Mouse (Mus musculus) limb, embryonic 10.5 days (tissue): ENCODE data around the gene Ube4a. TPM values are rescaled to one million over a fixed set of nuclear protein-coding genes. Genes with fewer than 3 reads are reported as not detected.
A peak's percentile ranks its signal among the peaks of the same experiment; 100 is the strongest.

Experiments
- DNase-seq: peaks from one replicate; pipeline ENCODE4 v3.0.0-alpha.2; 2017; ENCODE audit warnings: low spot score
- H3K27ac ChIP-seq: fragments of 300-500 bp; sonication (generic); 2 replicates; pipeline ENCODE4 v1.5.1; 2016; ENCODE audit warnings: mild to moderate bottlenecking
- H3K27me3 ChIP-seq: fragments of 300-500 bp; sonication (generic); 2 replicates; pipeline ENCODE4 v1.6.1; 2016; ENCODE audit warnings: low read depth, mild to moderate bottlenecking; ENCODE audit not compliant: poor library complexity, severe bottlenecking
- H3K36me3 ChIP-seq: fragments of 300-500 bp; sonication (generic); 2 replicates; pipeline ENCODE4 v1.6.1; 2016; ENCODE audit warnings: mild to moderate bottlenecking, moderate library complexity
- H3K4me1 ChIP-seq: fragments of 300-500 bp; sonication (generic); 2 replicates; pipeline ENCODE4 v1.6.1; 2016
- H3K4me3 ChIP-seq: fragments of 300-500 bp; sonication (generic); 2 replicates; pipeline ENCODE4 v1.5.1; 2016; ENCODE audit warnings: mild to moderate bottlenecking, moderate library complexity
- H3K9me3 ChIP-seq: fragments of 300-500 bp; sonication (generic); replicated peaks from 2 replicates; pipeline ENCODE4 v1.6.1; 2016; ENCODE audit warnings: mild to moderate bottlenecking
- WGBS: fragments of 180-500 bp; shearing (Covaris S2); methylation state at CpG from one replicate; pipeline ENCODE4 v1.1.7; 2016; 5-methylcytosine and 5-hydroxymethylcytosine counted together
- polyA plus RNA-seq: library from polyadenylated mRNA; unstranded; fragments of >200 nt; fragmentation: Nextera tagmentation; extraction: Ambion mirVana; gene quantifications from 2 replicates; pipeline ENCODE4 v1.2.1, GENCODE M21; 2016

Ube4a gene
- polyA plus RNA-seq, 1 experiment from 2014 or later, result 24.2 TPM

GRCm38 (mm10) chr9:44882436-44882980 is 82.9 kb downstream of the Ube4a start:
- under 1% methylated on average over 26 of the region's 27 CpGs for WGBS
- Histone ChIP-seq H3K36me3 (peaks cover 7% of the 10 kb centered on the region), H3K9me3 (no peaks in the 10 kb centered on the region), H3K4me1 (peaks cover 38% of the 10 kb centered on the region), H3K27me3 (no peaks in the 10 kb centered on the region), H3K27ac (peak overlapping the region; percentile 98), H3K4me3 (peak overlapping the region; percentile 98)
- DNase-seq, result peak; percentile 85

DNA sequence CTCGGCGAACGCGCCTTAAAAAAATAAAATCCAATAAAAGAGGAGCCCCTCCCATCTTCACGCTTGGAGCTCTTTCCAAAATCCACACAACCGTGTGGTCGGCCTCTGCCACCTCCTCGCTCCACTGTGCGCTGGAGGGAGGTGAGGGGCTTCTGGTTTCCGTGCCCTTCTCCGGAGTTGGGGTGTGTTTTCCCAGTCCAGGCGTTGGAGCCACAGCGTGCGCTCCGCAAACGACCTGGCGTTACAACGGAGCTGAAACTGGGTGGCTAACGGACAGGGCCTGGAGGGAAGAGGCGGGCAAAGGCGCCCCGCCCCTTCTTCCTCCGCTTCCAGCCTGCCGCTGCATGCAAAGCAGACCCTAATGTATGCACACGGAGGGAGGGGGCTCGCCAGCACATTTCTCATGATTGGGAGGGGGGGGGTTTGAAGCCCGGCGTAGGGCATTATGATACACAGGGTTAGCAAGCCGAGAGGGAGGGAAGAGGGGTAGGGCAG is 83.4 kb downstream of the Ube4a start:
- Histone ChIP-seq H3K9me3 (no peaks in the 10 kb centered on the region), H3K4me3 (peak overlapping the region; percentile 98), H3K36me3 (peaks cover 12% of the 10 kb centered on the region), H3K27ac (peak overlapping the region; percentile 98), H3K27me3 (no peaks in the 10 kb centered on the region), H3K4me1 (peaks cover 43% of the 10 kb centered on the region)
- under 1% methylated on average over 29 of the region's 29 CpGs for WGBS
- DNase-seq, result peak; percentile 87

- peaks cover 46% of the 10 kb centered on the region for H3K4me1 ChIP-seq
- peaks cover 13% of the 10 kb centered on the region for H3K36me3 ChIP-seq
- WGBS, result under 1% methylated on average over 52 of the region's 71 CpGs
- no peaks in the 10 kb centered on the region for H3K27me3 ChIP-seq
- peak within 1 kb of the TSS; percentile 98 for H3K4me3 ChIP-seq
- DNase-seq, result peak; percentile 99
- H3K27ac ChIP-seq, result peak within 1 kb of the TSS; percentile 98
- H3K9me3 ChIP-seq, result no peaks in the 10 kb centered on the region
Observed at GRCm38 (mm10) chr9:44881221-44881871, 84.1 kb downstream of the Ube4a start, which contains the start of gene Kmt2a. Gene Kmt2a (minus strand): TSS chr9:44881296.

GRCm38 (mm10) chr9:44880309-44881081 is 84.9 kb downstream of the Ube4a start:
- peak; percentile 53 for DNase-seq
- H3K27ac ChIP-seq, result peak overlapping the region; percentile 98
- peak overlapping the region; percentile 98 for H3K4me3 ChIP-seq
- peaks cover 15% of the 10 kb centered on the region for H3K36me3 ChIP-seq
- no peaks in the 10 kb centered on the region for H3K27me3 ChIP-seq
- under 1% methylated on average over 42 of the region's 44 CpGs for WGBS
- H3K4me1 ChIP-seq, result peaks cover 50% of the 10 kb centered on the region
- no peaks in the 10 kb centered on the region for H3K9me3 ChIP-seq

GRCm38 (mm10) chr9:44879694-44880271 is 85.6 kb downstream of the Ube4a start:
- 3% methylated on average over 13 of the region's 13 CpGs for WGBS
- Histone ChIP-seq H3K9me3 (no peaks in the 10 kb centered on the region), H3K4me3 (peak overlapping the region; percentile 98), H3K27ac (peak overlapping the region; percentile 98), H3K27me3 (no peaks in the 10 kb centered on the region), H3K4me1 (peaks cover 57% of the 10 kb centered on the region), H3K36me3 (peaks cover 19% of the 10 kb centered on the region)
- DNase-seq, result peak; percentile 31

GRCm38 (mm10) chr9:44878776-44879500 is 86.5 kb downstream of the Ube4a start:
- WGBS, result 38% methylated on average over 9 of the region's 9 CpGs
- H3K4me1 ChIP-seq, result peaks cover 66% of the 10 kb centered on the region
- peak overlapping the region; percentile 98 for H3K4me3 ChIP-seq
- no peaks in the 10 kb centered on the region for H3K9me3 ChIP-seq
- DNase-seq, result no peak
- peak overlapping the region; percentile 98 for H3K27ac ChIP-seq
- no peaks in the 10 kb centered on the region for H3K27me3 ChIP-seq
- peaks cover 19% of the 10 kb centered on the region for H3K36me3 ChIP-seq

DNA sequence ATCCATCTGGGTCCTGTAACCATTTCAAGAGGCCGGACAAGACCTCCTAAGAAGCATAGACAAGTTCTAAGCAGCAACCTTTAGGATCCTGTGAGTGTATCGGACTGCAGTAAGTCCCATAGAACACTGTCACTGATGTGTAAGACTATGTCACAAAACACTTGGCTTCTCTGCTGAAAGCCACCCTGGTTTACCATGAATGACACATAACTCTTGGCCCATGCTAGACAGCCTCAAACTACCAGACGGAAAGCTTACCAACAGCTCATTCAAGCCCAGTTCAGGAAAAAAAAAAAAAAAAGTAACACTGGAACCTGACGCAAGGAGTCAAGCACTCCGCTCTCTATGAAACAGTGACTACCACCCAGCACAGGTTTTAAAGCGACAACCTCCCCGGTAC is 87.7 kb downstream of the Ube4a start:
- H3K27me3 ChIP-seq, result no peaks in the 10 kb centered on the region
- H3K36me3 ChIP-seq, result peaks cover 19% of the 10 kb centered on the region
- peaks cover 72% of the 10 kb centered on the region for H3K4me1 ChIP-seq

DNA sequence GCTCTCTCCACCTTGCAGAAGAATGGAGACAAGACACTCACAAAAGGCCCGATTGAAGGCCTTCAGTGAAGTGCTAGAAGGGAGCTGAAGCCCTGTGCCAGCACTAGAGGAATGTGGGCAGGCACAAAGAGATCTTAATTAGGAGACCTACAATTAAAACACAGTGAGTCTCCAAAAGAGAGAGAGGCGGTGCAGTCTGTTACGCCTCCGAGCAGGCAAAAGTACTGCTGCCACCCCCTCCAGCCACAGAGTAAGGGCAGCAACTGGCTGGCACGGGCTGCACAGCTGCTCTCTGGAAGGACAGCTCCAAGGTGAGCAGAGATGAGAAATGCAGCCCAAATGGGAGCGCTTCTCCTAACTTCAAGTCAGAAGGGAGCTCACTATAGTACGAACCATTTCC is 89.9 kb downstream of the Ube4a start:
- H3K27me3 ChIP-seq, result no peaks in the 10 kb centered on the region
- DNase-seq, result no peak
- 73% methylated on average over 7 of the region's 7 CpGs for WGBS

More for the DNA sequence above, 87.7 kb downstream of the Ube4a start:
- Histone ChIP-seq H3K27ac (no peak overlapping the region), H3K4me3 (no peak overlapping the region), H3K9me3 (no peaks in the 10 kb centered on the region)
- no peak for DNase-seq
- WGBS, result 87% methylated on average over 7 of the region's 7 CpGs

GRCm38 (mm10) chr9:44874198-44874597 is 91.2 kb downstream of the Ube4a start:
- H3K4me3 ChIP-seq, result no peak overlapping the region
- no peaks in the 10 kb centered on the region for H3K9me3 ChIP-seq
- H3K4me1 ChIP-seq, result peaks cover 58% of the 10 kb centered on the region
- no peak overlapping the region for H3K27ac ChIP-seq
- no peak for DNase-seq
- peaks cover 42% of the 10 kb centered on the region for H3K36me3 ChIP-seq
- H3K27me3 ChIP-seq, result no peaks in the 10 kb centered on the region

More for the DNA sequence above, 89.9 kb downstream of the Ube4a start:
- Histone ChIP-seq H3K4me3 (no peak overlapping the region), H3K9me3 (no peaks in the 10 kb centered on the region), H3K27ac (no peak overlapping the region), H3K36me3 (peaks cover 33% of the 10 kb centered on the region), H3K4me1 (peaks cover 69% of the 10 kb centered on the region)

DNA sequence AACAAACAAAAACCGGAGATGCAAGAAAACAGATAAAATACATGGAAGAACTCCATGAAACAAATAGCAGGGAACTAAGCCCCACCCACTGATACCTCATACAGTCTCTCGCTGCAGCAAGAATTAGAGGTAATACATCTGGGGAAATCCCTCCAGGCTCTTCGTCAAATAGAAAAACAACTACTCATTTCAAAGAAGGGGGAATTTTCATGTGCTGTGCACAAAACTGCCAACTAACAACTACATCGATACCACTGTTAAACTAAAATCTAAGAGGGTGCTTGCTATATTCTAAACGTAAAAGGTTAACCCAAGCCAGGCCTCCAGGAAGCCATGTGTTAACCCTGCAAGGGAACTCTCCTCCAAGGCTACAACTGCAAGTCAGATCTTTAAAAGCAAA is 91.7 kb downstream of the Ube4a start:
- no peak for DNase-seq
- Histone ChIP-seq H3K4me1 (peaks cover 52% of the 10 kb centered on the region), H3K27ac (no peak overlapping the region), H3K27me3 (no peaks in the 10 kb centered on the region), H3K36me3 (peaks cover 42% of the 10 kb centered on the region), H3K4me3 (no peak overlapping the region), H3K9me3 (no peaks in the 10 kb centered on the region)
- 72% methylated on average over 5 of the region's 5 CpGs for WGBS
